Mouse (Mus musculus): ENCODE measurements around the gene Leng9.

DNA sequence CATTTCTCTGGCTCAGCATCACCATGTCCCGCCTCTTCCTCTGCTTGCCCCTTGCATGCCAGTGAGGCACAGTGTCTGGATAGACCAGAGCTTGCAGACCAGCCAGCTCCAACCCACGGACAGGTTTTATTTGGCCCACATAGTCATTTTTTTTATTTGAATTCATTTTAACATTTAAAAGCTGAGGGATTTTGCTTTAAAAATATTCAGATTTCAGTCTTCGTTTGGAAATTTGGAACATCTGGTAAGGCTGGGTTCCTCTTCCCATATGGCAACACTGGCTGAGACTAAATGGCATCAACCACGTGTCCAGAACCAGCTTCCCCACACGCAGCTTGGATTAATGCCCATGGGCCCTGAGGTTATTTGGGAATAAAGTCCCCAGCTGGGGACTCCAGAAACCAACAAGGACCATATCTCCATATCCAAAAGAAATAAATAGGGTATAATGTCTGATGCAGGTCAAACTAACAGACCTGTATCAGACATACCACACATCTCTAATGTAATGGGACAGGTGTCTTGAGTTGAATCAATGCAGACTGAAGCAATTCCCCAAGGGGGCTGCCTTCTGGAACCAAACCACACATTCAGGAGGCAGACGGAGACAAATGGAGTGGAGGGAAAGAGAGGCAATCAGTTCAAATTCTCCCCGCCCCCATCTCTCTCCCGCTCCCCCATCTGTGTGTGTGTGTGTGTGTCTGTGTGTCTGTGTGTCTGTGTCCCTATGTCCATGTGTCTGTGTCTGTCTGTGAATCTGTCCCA, 32.9 kb downstream of the Leng9 start:
- no peak for TF ChIP-seq CTCF (IDR thresholded peaks at IDR 0.05; ENCODE audit: low read depth, low read length)
- no peak for TF ChIP-seq POLR2A (IDR thresholded peaks at IDR 0.05; ENCODE audit: extremely low read depth, insufficient read depth, low read length)

All from liver, adult 2 months (tissue).